Mouse (Mus musculus) small intestine, adult 2 months (tissue): ENCODE measurements around the gene Lypd9.

Source experiments
- CTCF ChIP-seq: fragments of 200-500 bp; IDR thresholded peaks from 2 replicates; pipeline ENCODE4 v1.5.1; 2012; ENCODE audit warnings: low read depth, mild to moderate bottlenecking, control low read depth, inconsistent platforms, low read length, moderate library complexity, mixed read lengths; ENCODE audit not compliant: insufficient replicate concordance, insufficient read length; ENCODE audit errors: extremely low read depth
- POLR2A ChIP-seq: fragments of 200-500 bp; IDR thresholded peaks from 2 replicates; pipeline ENCODE4 v1.6.1; 2012; ENCODE audit warnings: low read depth, mild to moderate bottlenecking, control low read depth, inconsistent platforms, low read length, moderate library complexity

GRCm38 (mm10) chr11:58420815-58421214 is 31.9 kb downstream of the Lypd9 start, which contains the start of gene 1810065E05Rik:
- TF ChIP-seq POLR2A (no peak), CTCF (no peak)
